Mouse (Mus musculus) MEL (cell line): Measurements from ENCODE around the gene Sept8. TPM values are rescaled to one million over a fixed set of nuclear protein-coding genes. Genes with fewer than 3 reads are reported as not detected.

Source experiments
- DNase-seq: peaks from one replicate; pipeline ENCODE4 v3.0.0; 2011; ENCODE audit warnings: low read depth, low spot score
- H3K27ac ChIP-seq: 2 replicates; pipeline ENCODE4 v1.5.1; 2012; ENCODE audit warnings: low read depth, mild to moderate bottlenecking, control low read depth, low read length, moderate library complexity; ENCODE audit not compliant: control insufficient read depth
- H3K27me3 ChIP-seq, 2 experiments: fragments of 150-350 bp in 1 of 2; sonication (generic) in 1 of 2; 2 replicates each; pipeline ENCODE4 v1.6.1; 2012; ENCODE audit warnings: low read length in 2 of 2, mild to moderate bottlenecking in 2 of 2, improper control_type of control experiment in 1 of 2, moderate library complexity in 1 of 2; ENCODE audit not compliant: insufficient read depth in 2 of 2, control insufficient read depth in 1 of 2
- H3K36me3 ChIP-seq, 2 experiments: 2 replicates each; pipeline ENCODE4 v1.6.1; 2012 to 2014; ENCODE audit warnings: low read length in 2 of 2, improper control_type of control experiment in 1 of 2, inconsistent platforms in 1 of 2, mild to moderate bottlenecking in 1 of 2; ENCODE audit not compliant: insufficient read depth in 2 of 2, control insufficient read depth in 1 of 2
- H3K4me1 ChIP-seq, 2 experiments: fragments of 150-350 bp in 1 of 2; sonication (generic) in 1 of 2; 2 replicates each; pipeline ENCODE4 v1.6.1; 2012; ENCODE audit warnings: low read length in 2 of 2, improper control_type of control experiment in 1 of 2, mild to moderate bottlenecking in 1 of 2; ENCODE audit not compliant: insufficient read depth in 2 of 2, control insufficient read depth in 1 of 2
- H3K4me3 ChIP-seq, 2 experiments: fragments of 150-350 bp in 1 of 2; sonication (generic) in 1 of 2; 2 replicates each; pipeline ENCODE4 v1.5.1; 2012; ENCODE audit warnings: low read depth in 2 of 2, low read length in 2 of 2, mild to moderate bottlenecking in 2 of 2, moderate library complexity in 2 of 2, control low read depth in 1 of 2, improper control_type of control experiment in 1 of 2; ENCODE audit not compliant: control insufficient read depth in 1 of 2, insufficient read depth in 1 of 2
- H3K79me2 ChIP-seq: 2 replicates; pipeline ENCODE4 v1.6.1; 2012; ENCODE audit warnings: mild to moderate bottlenecking, low read length, moderate library complexity; ENCODE audit not compliant: control insufficient read depth, poor library complexity, insufficient read depth
- H3K9ac ChIP-seq: 2 replicates; pipeline ENCODE4 v1.6.1; 2012; ENCODE audit warnings: low read depth, mild to moderate bottlenecking, control low read depth, low read length, moderate library complexity; ENCODE audit not compliant: control insufficient read depth, poor library complexity, severe bottlenecking
- H3K9me3 ChIP-seq: fragments of 150-350 bp; sonication (generic); replicated peaks from 2 replicates; pipeline ENCODE4 v1.6.1; 2012; ENCODE audit warnings: mild to moderate bottlenecking, low read length, improper control_type of control experiment, moderate library complexity; ENCODE audit not compliant: insufficient read depth
- BHLHE40 ChIP-seq: IDR thresholded peaks from 2 replicates; pipeline ENCODE4 v1.6.1; 2012; ENCODE audit warnings: low read depth, mild to moderate bottlenecking, inconsistent platforms, low read length, improper control_type of control experiment, borderline replicate concordance
- CHD1 ChIP-seq: IDR thresholded peaks from 2 replicates; pipeline ENCODE4 v1.6.1; 2012; ENCODE audit warnings: low read depth, mild to moderate bottlenecking, inconsistent platforms, low read length, improper control_type of control experiment
- CTCF ChIP-seq, 3 experiments: IDR thresholded peaks in 2 of 3; conservative IDR thresholded peaks in 1 of 3; 2 replicates each; pipeline ENCODE4 v1.5.1; 2011 to 2012; ENCODE audit warnings: low read length in 3 of 3, low read depth in 2 of 3, mild to moderate bottlenecking in 2 of 3, improper control_type of control experiment in 1 of 3, inconsistent platforms in 1 of 3, mixed read lengths in 1 of 3, moderate library complexity in 1 of 3; ENCODE audit not compliant: control insufficient read depth in 1 of 3, insufficient read depth in 1 of 3, poor library complexity in 1 of 3, severe bottlenecking in 1 of 3
- EP300 ChIP-seq, 2 experiments: IDR thresholded peaks; 2 replicates each; pipeline ENCODE4 v1.6.1; 2011; ENCODE audit warnings: improper control_type of control experiment in 2 of 2, low read length in 2 of 2, low read depth in 1 of 2, mild to moderate bottlenecking in 1 of 2
- ETS1 ChIP-seq: IDR thresholded peaks from 2 replicates; pipeline ENCODE4 v1.6.1; 2012; ENCODE audit warnings: low read depth, mild to moderate bottlenecking, inconsistent platforms, low read length, improper control_type of control experiment, moderate library complexity
- GABPA ChIP-seq: IDR thresholded peaks from 2 replicates; pipeline ENCODE4 v1.6.1; 2012; ENCODE audit warnings: low read depth, mild to moderate bottlenecking, inconsistent platforms, low read length, improper control_type of control experiment, moderate library complexity
- GATA1 ChIP-seq: IDR thresholded peaks from 2 replicates; pipeline ENCODE4 v1.6.1; 2011; ENCODE audit warnings: low read depth, low read length, improper control_type of control experiment
- HCFC1 ChIP-seq: IDR thresholded peaks from 2 replicates; pipeline ENCODE4 v1.6.1; 2012; ENCODE audit warnings: low read depth, mild to moderate bottlenecking, inconsistent platforms, low read length, improper control_type of control experiment, moderate library complexity
- KAT2A ChIP-seq: conservative IDR thresholded peaks from 2 replicates; pipeline ENCODE4 v1.6.1; 2012; ENCODE audit warnings: low read depth, low read length, improper control_type of control experiment, inconsistent platforms
- MAX ChIP-seq: IDR thresholded peaks from 2 replicates; pipeline ENCODE4 v1.6.1; 2011; ENCODE audit warnings: low read length, improper control_type of control experiment
- MAZ ChIP-seq: IDR thresholded peaks from 2 replicates; pipeline ENCODE4 v1.6.1; 2012; ENCODE audit warnings: low read depth, mild to moderate bottlenecking, inconsistent platforms, low read length, improper control_type of control experiment
- MEF2A ChIP-seq: IDR thresholded peaks from 2 replicates; pipeline ENCODE4 v1.6.1; 2014; ENCODE audit warnings: low read depth, mild to moderate bottlenecking, inconsistent platforms, low read length, improper control_type of control experiment; ENCODE audit not compliant: poor library complexity, insufficient replicate concordance, severe bottlenecking; ENCODE audit errors: extremely low read depth
- MYB ChIP-seq: IDR thresholded peaks from 2 replicates; pipeline ENCODE4 v1.6.1; 2011; ENCODE audit warnings: mild to moderate bottlenecking, low read depth, low read length, improper control_type of control experiment
- NELFE ChIP-seq: IDR thresholded peaks from 2 replicates; pipeline ENCODE4 v1.6.1; 2011; ENCODE audit warnings: low read depth, low read length, improper control_type of control experiment
- NRF1 ChIP-seq: IDR thresholded peaks from 2 replicates; pipeline ENCODE4 v1.6.1; 2014; ENCODE audit warnings: low read depth, mild to moderate bottlenecking, inconsistent platforms, low read length, improper control_type of control experiment, moderate library complexity; ENCODE audit not compliant: poor library complexity, insufficient read depth, severe bottlenecking
- POLR2A ChIP-seq, 2 experiments: IDR thresholded peaks; 2 replicates each; pipeline ENCODE4 v1.6.1; 2011 to 2012; ENCODE audit warnings: low read length in 2 of 2, mild to moderate bottlenecking in 2 of 2, control low read depth in 1 of 2, improper control_type of control experiment in 1 of 2, low read depth in 1 of 2, moderate library complexity in 1 of 2; ENCODE audit not compliant: control insufficient read depth in 1 of 2, insufficient read depth in 1 of 2, poor library complexity in 1 of 2
- RAD21 ChIP-seq: IDR thresholded peaks from 2 replicates; pipeline ENCODE4 v1.6.1; 2011; ENCODE audit warnings: mild to moderate bottlenecking, low read depth, low read length, improper control_type of control experiment
- RCOR1 ChIP-seq: IDR thresholded peaks from 2 replicates; pipeline ENCODE4 v1.6.1; 2012; ENCODE audit warnings: low read depth, mild to moderate bottlenecking, inconsistent platforms, low read length, improper control_type of control experiment
- SMC3 ChIP-seq: IDR thresholded peaks from 2 replicates; pipeline ENCODE4 v1.6.1; 2011; ENCODE audit warnings: low read depth, low read length, improper control_type of control experiment
- TAL1 ChIP-seq: IDR thresholded peaks from 2 replicates; pipeline ENCODE4 v1.6.1; 2012; ENCODE audit warnings: mild to moderate bottlenecking, inconsistent platforms, low read length, moderate library complexity, mixed read lengths
- TCF12 ChIP-seq: IDR thresholded peaks from 2 replicates; pipeline ENCODE4 v1.6.1; 2014; ENCODE audit warnings: low read depth, mild to moderate bottlenecking, inconsistent platforms, low read length, improper control_type of control experiment, moderate library complexity
- UBTF ChIP-seq: IDR thresholded peaks from 2 replicates; pipeline ENCODE4 v1.6.1; 2012; ENCODE audit warnings: low read depth, mild to moderate bottlenecking, inconsistent platforms, low read length, improper control_type of control experiment, moderate library complexity, borderline replicate concordance; ENCODE audit not compliant: insufficient read depth
- USF1 ChIP-seq: IDR thresholded peaks from 2 replicates; pipeline ENCODE4 v1.6.1; 2014; ENCODE audit warnings: low read depth, mild to moderate bottlenecking, inconsistent platforms, low read length, improper control_type of control experiment, moderate library complexity
- USF2 ChIP-seq, 2 experiments: IDR thresholded peaks; 2 replicates each; pipeline ENCODE4 v1.6.1; 2011 to 2012; ENCODE audit warnings: improper control_type of control experiment in 2 of 2, low read length in 2 of 2, borderline replicate concordance in 1 of 2, inconsistent platforms in 1 of 2, low read depth in 1 of 2, mild to moderate bottlenecking in 1 of 2; ENCODE audit not compliant: insufficient read depth in 1 of 2
- ZC3H11A ChIP-seq: IDR thresholded peaks from 2 replicates; pipeline ENCODE4 v1.6.1; 2012; ENCODE audit warnings: low read depth, mild to moderate bottlenecking, inconsistent platforms, low read length, improper control_type of control experiment
- ZKSCAN1 ChIP-seq: IDR thresholded peaks from 2 replicates; pipeline ENCODE4 v1.6.1; 2012; ENCODE audit warnings: low read depth, mild to moderate bottlenecking, inconsistent platforms, low read length, improper control_type of control experiment, moderate library complexity
- ZMIZ1 ChIP-seq: IDR thresholded peaks from 2 replicates; pipeline ENCODE4 v1.6.1; 2012; ENCODE audit warnings: low read depth, mild to moderate bottlenecking, inconsistent platforms, low read length, improper control_type of control experiment, moderate library complexity
- ZNF384 ChIP-seq: IDR thresholded peaks from 2 replicates; pipeline ENCODE4 v1.6.1; 2012; ENCODE audit warnings: low read depth, mild to moderate bottlenecking, inconsistent platforms, low read length, improper control_type of control experiment
- polyA plus RNA-seq, 2 experiments: library from polyadenylated mRNA; stranded (reverse) in 1 of 2; unstranded in 1 of 2; fragments of >175 nt in 1 of 2; fragments of >200 nt in 1 of 2; gene quantifications; 2 replicates each; pipeline versions ENCODE4 v1.2.1 to v1.2.4; 2012; ENCODE audit warnings: low replicate concordance in 2 of 2, low read depth in 1 of 2; ENCODE audit not compliant: insufficient read length in 2 of 2, insufficient read depth in 1 of 2, missing spikeins in 1 of 2
- total RNA-seq: library from RNA; depleted of rRNA; stranded (reverse); fragments of 300-350 nt; gene quantifications from 2 replicates; pipeline ENCODE4 v1.2.3, GENCODE M21; 2012

The Sept8 gene
- total and polyA plus RNA-seq, 3 experiments: 196 to 294 (median 278) TPM

DNA sequence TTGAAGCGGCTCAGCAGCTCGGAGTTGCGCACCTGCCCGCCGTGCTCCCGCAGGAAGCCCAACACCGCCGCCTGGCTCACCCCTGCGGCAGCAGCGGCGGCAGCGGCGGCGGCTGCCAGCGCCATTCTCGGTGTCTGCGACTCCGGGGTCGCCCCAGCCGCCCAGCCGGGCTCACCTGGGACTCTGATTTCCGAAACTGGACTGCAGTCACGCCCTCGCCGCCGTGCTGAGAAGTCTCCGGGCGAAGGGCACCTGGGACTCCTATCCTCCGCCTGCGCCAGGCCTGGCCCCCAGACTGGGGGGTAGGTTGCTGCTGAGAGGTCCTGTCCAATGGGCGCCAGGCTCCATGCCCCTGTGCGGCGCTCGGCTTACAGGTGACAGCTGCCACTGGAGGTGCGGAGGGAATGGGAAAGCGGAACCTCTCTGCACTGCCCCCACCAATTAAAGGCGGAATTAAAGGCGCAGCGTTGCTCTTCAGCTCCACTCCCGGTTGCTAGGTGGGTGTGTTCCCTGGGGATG, 39.2 kb upstream of the Sept8 start, which contains the start of the genes Gm9945 and Sowaha:
Gm9945 (plus strand) TSS at position 384 of the 519 bp plus-strand sequence.
Sowaha (minus strand) TSS at position 492 of the 519 bp plus-strand sequence.
- no peak for TF ChIP-seq GATA1
- no peak for TF ChIP-seq ZNF384
- TF ChIP-seq BHLHE40: no peak
- TF ChIP-seq HCFC1: no peak
- peaks cover 0 to 35% of the 10 kb centered on the region in 2 experiments; a peak in 2 of 4 replicates for H3K36me3 ChIP-seq
- H3K79me2 ChIP-seq: no peaks in the 10 kb centered on the region
- H3K27me3 ChIP-seq: peaks cover 4% of the 10 kb centered on the region in 2 experiments
- H3K4me3 ChIP-seq: no peak within 1 kb of the TSS
- H3K27ac ChIP-seq: peak within 1 kb of the TSS; percentile 95
- peaks cover 22 to 30% of the 10 kb centered on the region in 2 experiments for H3K4me1 ChIP-seq
- no peak for DNase-seq
- H3K9me3 ChIP-seq: no peaks in the 10 kb centered on the region
- peak within 1 kb of the TSS; percentile 49 for H3K9ac ChIP-seq

DNA sequence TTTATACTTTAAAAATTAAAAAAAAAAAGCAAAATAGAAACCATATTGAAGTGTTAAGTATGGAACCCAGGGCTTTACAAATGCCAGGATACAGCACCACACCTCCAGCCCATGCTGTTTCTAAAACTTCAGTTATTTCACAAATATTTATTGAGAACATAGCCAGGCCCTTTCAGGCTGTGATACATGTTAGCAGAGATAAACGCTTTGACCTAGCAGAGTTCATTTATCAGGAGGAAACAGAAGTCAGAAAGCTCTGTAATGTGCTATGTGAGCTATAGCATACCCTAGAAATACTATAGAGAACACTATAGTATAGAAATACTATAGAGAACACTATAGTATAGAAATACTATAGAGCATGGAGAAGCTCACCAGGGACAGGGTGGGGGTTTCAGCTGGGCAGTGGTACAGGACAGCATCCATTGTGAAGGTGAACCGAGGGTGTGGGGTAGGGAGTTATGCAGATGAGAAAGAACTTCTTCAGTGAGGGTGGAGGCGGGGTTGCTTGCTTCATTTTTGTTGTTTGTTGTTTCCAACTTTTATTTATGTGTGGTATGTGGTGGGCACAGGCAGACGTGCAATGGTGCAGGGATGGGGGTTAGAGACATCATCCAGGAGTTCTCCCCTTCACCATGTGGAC, 37.8 kb upstream of the Sept8 start:
- peak; percentile 93 for DNase-seq
- peaks cover 22 to 30% of the 10 kb centered on the region in 2 experiments for H3K4me1 ChIP-seq
- peak overlapping the region; percentile 27; the same call in 1 of the 2 replicates for H3K9ac ChIP-seq
- TF ChIP-seq BHLHE40: no peak
- no peak for TF ChIP-seq ZMIZ1
- TF ChIP-seq MEF2A: no peak
- TF ChIP-seq USF1: no peak
- 0 out of 2 replicates have a peak, but pooled peaks have one; percentile 30 for TF ChIP-seq UBTF
- TF ChIP-seq RCOR1: peak; percentile 92
- TF ChIP-seq CHD1: no peak
- no peak for TF ChIP-seq RAD21
- TF ChIP-seq GABPA: no peak
- no peak for TF ChIP-seq SMC3
- peak; percentile 99 for TF ChIP-seq TCF12
- no peak for TF ChIP-seq NRF1
- peak; percentile 96 for TF ChIP-seq TAL1
- no peak for TF ChIP-seq KAT2A
- TF ChIP-seq HCFC1: no peak
- no peak for TF ChIP-seq NELFE
- no peak for TF ChIP-seq USF2 (IDR thresholded peaks at IDR 0.05; ENCODE audit: borderline replicate concordance in 1 of 2, insufficient read depth in 1 of 2, low read depth in 1 of 2, low read length in 2 of 2)
- TF ChIP-seq ZKSCAN1: no peak
- no peak for TF ChIP-seq POLR2A (IDR thresholded peaks at IDR 0.05; ENCODE audit: control insufficient read depth in 1 of 2, insufficient read depth in 1 of 2, low read depth in 1 of 2, low read length in 2 of 2, poor library complexity in 1 of 2)
- peak; percentile 90 for TF ChIP-seq ETS1
- no peak for TF ChIP-seq ZNF384
- no peak for TF ChIP-seq MAZ
- TF ChIP-seq CTCF (IDR thresholded peaks at IDR 0.05 in 2 of 3, conservative IDR thresholded peaks at IDR 0.05 in 1 of 3; ENCODE audit: control insufficient read depth in 1 of 3, insufficient read depth in 1 of 3, low read depth in 2 of 3, low read length in 3 of 3, poor library complexity in 1 of 3, severe bottlenecking in 1 of 3): no peak
- peak; percentile 31; the same call in 1 of the 2 replicates for TF ChIP-seq MYB
- no peak for TF ChIP-seq ZC3H11A
- no peak for TF ChIP-seq MAX
- peak; percentile 98 for TF ChIP-seq EP300 (IDR thresholded peaks at IDR 0.05; ENCODE audit: low read depth in 1 of 2, low read length in 2 of 2)

More for the DNA sequence above, 37.8 kb upstream of the Sept8 start:
- Histone ChIP-seq H3K27me3 (no peaks in the 10 kb centered on the region), H3K4me3 (no peak overlapping the region), H3K27ac (peak overlapping the region; percentile 95), H3K9me3 (no peaks in the 10 kb centered on the region), H3K79me2 (no peaks in the 10 kb centered on the region), H3K36me3 (peaks cover 0 to 35% of the 10 kb centered on the region in 2 experiments; a peak in 2 of 4 replicates)
